Mouse (Mus musculus): ENCODE measurements at regions not wholly inside any gene's neighbourhood (a gene's known extent, or its start where the extent isn't known, plus 50 kb on each side); places are given as distances from the start of the nearest gene placed in this dataset.

- no peak for TF ChIP-seq GATA1 (IDR thresholded peaks at IDR 0.05; ENCODE audit: borderline replicate concordance, low read length)
- TF ChIP-seq FLI1 (IDR thresholded peaks at IDR 0.05; ENCODE audit: low read length): no peak
Observed at GRCm38 (mm10) chr9:33168159-33168558, 532.1 kb downstream of the Ets1 start.
